Mouse (Mus musculus): ENCODE measurements around the gene Ntm. TPM values are rescaled to one million over a fixed set of nuclear protein-coding genes. Genes with fewer than 3 reads are reported as not detected.

Gene Ntm
- polyA plus RNA-seq, 1 experiment = not detected

GRCm38 (mm10) chr9:29586381-29586770 lies 376.6 kb downstream of the Ntm start:
- H3K79me2 ChIP-seq (ENCODE audit: control insufficient read depth, insufficient read depth) = no peaks in the 10 kb centered on the region
- TF ChIP-seq E2F4 (IDR thresholded peaks at IDR 0.05; ENCODE audit: insufficient read depth) (no peak), CEBPB (IDR thresholded peaks at IDR 0.05; ENCODE audit: insufficient read depth, poor library complexity, severe bottlenecking) (no peak), MYOD1 (IDR thresholded peaks at IDR 0.05; ENCODE audit: control insufficient read depth in 1 of 3, insufficient read length in 2 of 3, low read depth in 2 of 3) (no peak), MYOG (IDR thresholded peaks at IDR 0.05; ENCODE audit: control insufficient read depth in 1 of 3, insufficient read depth in 1 of 3, insufficient read length in 2 of 3, low read depth in 2 of 3) (no peak), REST (IDR thresholded peaks at IDR 0.05; ENCODE audit: insufficient read depth, insufficient read length) (no peak), POLR2A (IDR thresholded peaks at IDR 0.05; ENCODE audit: insufficient read length, low read depth) (no peak), POLR2AphosphoS2 (IDR thresholded peaks at IDR 0.05; ENCODE audit: insufficient read length, low read depth) (no peak), SRF (IDR thresholded peaks at IDR 0.05; ENCODE audit: control insufficient read depth, insufficient read length, low read depth) (no peak), TCF12 (IDR thresholded peaks at IDR 0.05; ENCODE audit: insufficient read depth, poor library complexity, severe bottlenecking) (no peak), USF1 (IDR thresholded peaks at IDR 0.05; ENCODE audit: low read depth) (no peak), TCF3 (IDR thresholded peaks at IDR 0.05; ENCODE audit: insufficient read length, low read depth) (no peak), MAX (IDR thresholded peaks at IDR 0.05; ENCODE audit: low read depth) (no peak)
- H3K27me3 ChIP-seq (ENCODE audit: control insufficient read depth, insufficient read depth, insufficient read length) = no peaks in the 10 kb centered on the region
- H3K36me3 ChIP-seq (ENCODE audit: control insufficient read depth, insufficient read depth) = no peaks in the 10 kb centered on the region
- H3ac ChIP-seq (ENCODE audit: control insufficient read depth, insufficient read length) = no peak overlapping the region
- no peak overlapping the region for H3K4me3 ChIP-seq
- H3K4me2 ChIP-seq (ENCODE audit: low read depth) = no peak overlapping the region

GRCm38 (mm10) chr9:29585746-29586380 lies 377.1 kb downstream of the Ntm start:
- H3K4me2 ChIP-seq (ENCODE audit: low read depth) = no peak overlapping the region
- H3ac ChIP-seq (ENCODE audit: control insufficient read depth, insufficient read length) = no peak overlapping the region
- no peaks in the 10 kb centered on the region for H3K79me2 ChIP-seq (ENCODE audit: control insufficient read depth, insufficient read depth)
- H3K4me3 ChIP-seq = no peak overlapping the region
- H3K36me3 ChIP-seq (ENCODE audit: control insufficient read depth, insufficient read depth) = no peaks in the 10 kb centered on the region
- H3K27me3 ChIP-seq (ENCODE audit: control insufficient read depth, insufficient read depth, insufficient read length) = no peaks in the 10 kb centered on the region
- TF ChIP-seq TCF12 (IDR thresholded peaks at IDR 0.05; ENCODE audit: insufficient read depth, poor library complexity, severe bottlenecking) = no peak
- TF ChIP-seq MAX (IDR thresholded peaks at IDR 0.05; ENCODE audit: low read depth) = no peak
- TF ChIP-seq POLR2AphosphoS2 (IDR thresholded peaks at IDR 0.05; ENCODE audit: insufficient read length, low read depth) = no peak
- TF ChIP-seq SRF (IDR thresholded peaks at IDR 0.05; ENCODE audit: control insufficient read depth, insufficient read length, low read depth) = no peak
- no peak for TF ChIP-seq REST (IDR thresholded peaks at IDR 0.05; ENCODE audit: insufficient read depth, insufficient read length)

GRCm38 (mm10) chr9:29578226-29578625 lies 384.7 kb downstream of the Ntm start:
- Histone ChIP-seq H3ac (ENCODE audit: control insufficient read depth, insufficient read length) (no peak overlapping the region), H3K79me2 (ENCODE audit: control insufficient read depth, insufficient read depth) (no peaks in the 10 kb centered on the region), H3K4me3 (no peak overlapping the region), H3K4me2 (ENCODE audit: low read depth) (no peak overlapping the region), H3K27me3 (ENCODE audit: control insufficient read depth, insufficient read depth, insufficient read length) (no peaks in the 10 kb centered on the region), H3K36me3 (ENCODE audit: control insufficient read depth, insufficient read depth) (no peaks in the 10 kb centered on the region)
- TF ChIP-seq REST (IDR thresholded peaks at IDR 0.05; ENCODE audit: insufficient read depth, insufficient read length) (no peak), MYOD1 (IDR thresholded peaks at IDR 0.05; ENCODE audit: control insufficient read depth in 1 of 3, insufficient read length in 2 of 3, low read depth in 2 of 3) (no peak), MAX (IDR thresholded peaks at IDR 0.05; ENCODE audit: low read depth) (no peak), POLR2A (IDR thresholded peaks at IDR 0.05; ENCODE audit: insufficient read length, low read depth) (no peak), USF1 (IDR thresholded peaks at IDR 0.05; ENCODE audit: low read depth) (no peak), POLR2AphosphoS2 (IDR thresholded peaks at IDR 0.05; ENCODE audit: insufficient read length, low read depth) (no peak), MYOG (IDR thresholded peaks at IDR 0.05; ENCODE audit: control insufficient read depth in 1 of 3, insufficient read depth in 1 of 3, insufficient read length in 2 of 3, low read depth in 2 of 3) (no peak), E2F4 (IDR thresholded peaks at IDR 0.05; ENCODE audit: insufficient read depth) (no peak), TCF3 (IDR thresholded peaks at IDR 0.05; ENCODE audit: insufficient read length, low read depth) (no peak), SRF (IDR thresholded peaks at IDR 0.05; ENCODE audit: control insufficient read depth, insufficient read length, low read depth) (no peak), CEBPB (IDR thresholded peaks at IDR 0.05; ENCODE audit: insufficient read depth, poor library complexity, severe bottlenecking) (no peak), TCF12 (IDR thresholded peaks at IDR 0.05; ENCODE audit: insufficient read depth, poor library complexity, severe bottlenecking) (no peak)

GRCm38 (mm10) chr9:29576051-29576533 lies 386.8 kb downstream of the Ntm start:
- no peak overlapping the region for H3K4me3 ChIP-seq
- no peak for TF ChIP-seq POLR2AphosphoS2 (IDR thresholded peaks at IDR 0.05; ENCODE audit: insufficient read length, low read depth)
- TF ChIP-seq POLR2A (IDR thresholded peaks at IDR 0.05; ENCODE audit: insufficient read length, low read depth) = no peak
- TF ChIP-seq SRF (IDR thresholded peaks at IDR 0.05; ENCODE audit: control insufficient read depth, insufficient read length, low read depth) = no peak
- H3ac ChIP-seq (ENCODE audit: control insufficient read depth, insufficient read length) = no peak overlapping the region
- H3K27me3 ChIP-seq (ENCODE audit: control insufficient read depth, insufficient read depth, insufficient read length) = no peaks in the 10 kb centered on the region
- H3K79me2 ChIP-seq (ENCODE audit: control insufficient read depth, insufficient read depth) = no peaks in the 10 kb centered on the region
- no peaks in the 10 kb centered on the region for H3K36me3 ChIP-seq (ENCODE audit: control insufficient read depth, insufficient read depth)
- H3K4me2 ChIP-seq (ENCODE audit: low read depth) = no peak overlapping the region

- TF ChIP-seq E2F4 (IDR thresholded peaks at IDR 0.05; ENCODE audit: insufficient read depth) (no peak), POLR2A (IDR thresholded peaks at IDR 0.05; ENCODE audit: insufficient read length, low read depth) (no peak), TCF3 (IDR thresholded peaks at IDR 0.05; ENCODE audit: insufficient read length, low read depth) (no peak), CEBPB (IDR thresholded peaks at IDR 0.05; ENCODE audit: insufficient read depth, poor library complexity, severe bottlenecking) (no peak), POLR2AphosphoS2 (IDR thresholded peaks at IDR 0.05; ENCODE audit: insufficient read length, low read depth) (no peak), SRF (IDR thresholded peaks at IDR 0.05; ENCODE audit: control insufficient read depth, insufficient read length, low read depth) (no peak), TCF12 (IDR thresholded peaks at IDR 0.05; ENCODE audit: insufficient read depth, poor library complexity, severe bottlenecking) (no peak), MYOD1 (IDR thresholded peaks at IDR 0.05; ENCODE audit: control insufficient read depth in 1 of 3, insufficient read length in 2 of 3, low read depth in 2 of 3) (no peak), USF1 (IDR thresholded peaks at IDR 0.05; ENCODE audit: low read depth) (no peak), REST (IDR thresholded peaks at IDR 0.05; ENCODE audit: insufficient read depth, insufficient read length) (no peak), MAX (IDR thresholded peaks at IDR 0.05; ENCODE audit: low read depth) (no peak), MYOG (IDR thresholded peaks at IDR 0.05; ENCODE audit: control insufficient read depth in 1 of 3, insufficient read depth in 1 of 3, insufficient read length in 2 of 3, low read depth in 2 of 3) (no peak)
- H3ac ChIP-seq (ENCODE audit: control insufficient read depth, insufficient read length) = no peak overlapping the region
- no peaks in the 10 kb centered on the region for H3K27me3 ChIP-seq (ENCODE audit: control insufficient read depth, insufficient read depth, insufficient read length)
- no peaks in the 10 kb centered on the region for H3K36me3 ChIP-seq (ENCODE audit: control insufficient read depth, insufficient read depth)
- no peaks in the 10 kb centered on the region for H3K79me2 ChIP-seq (ENCODE audit: control insufficient read depth, insufficient read depth)
- no peak overlapping the region for H3K4me3 ChIP-seq
- H3K4me2 ChIP-seq (ENCODE audit: low read depth) = no peak overlapping the region
Observed at GRCm38 (mm10) chr9:29574548-29574947, 388.4 kb downstream of the Ntm start.
